Mouse (Mus musculus) kidney, adult 18-20 months (tissue): ENCODE results near the gene Lmx1b.

ENCODE experiments used
- DNase-seq: peaks from one replicate; pipeline ENCODE4 v3.0.0; 2021

Lmx1b gene

DNA sequence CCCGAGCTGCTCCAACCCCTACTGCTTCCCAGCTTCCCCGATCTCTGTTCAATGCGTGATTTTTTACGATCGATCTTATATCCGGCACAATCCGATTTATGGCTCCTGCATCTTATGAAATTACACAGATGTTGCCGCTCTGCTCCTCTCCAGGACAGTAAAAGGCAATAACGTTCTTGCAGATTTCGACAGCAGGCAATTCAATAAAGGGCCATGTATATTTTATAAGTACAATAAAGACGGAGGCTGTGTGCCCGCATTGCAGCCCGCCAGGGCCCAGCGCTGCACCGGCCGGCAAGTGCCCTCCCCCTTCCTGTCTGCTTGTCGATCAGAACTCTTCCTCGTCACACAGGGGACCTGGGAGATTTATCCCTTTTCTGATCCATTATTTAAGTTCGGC is 124.5 kb downstream of the Lmx1b start:
- no peak for DNase-seq

DNA sequence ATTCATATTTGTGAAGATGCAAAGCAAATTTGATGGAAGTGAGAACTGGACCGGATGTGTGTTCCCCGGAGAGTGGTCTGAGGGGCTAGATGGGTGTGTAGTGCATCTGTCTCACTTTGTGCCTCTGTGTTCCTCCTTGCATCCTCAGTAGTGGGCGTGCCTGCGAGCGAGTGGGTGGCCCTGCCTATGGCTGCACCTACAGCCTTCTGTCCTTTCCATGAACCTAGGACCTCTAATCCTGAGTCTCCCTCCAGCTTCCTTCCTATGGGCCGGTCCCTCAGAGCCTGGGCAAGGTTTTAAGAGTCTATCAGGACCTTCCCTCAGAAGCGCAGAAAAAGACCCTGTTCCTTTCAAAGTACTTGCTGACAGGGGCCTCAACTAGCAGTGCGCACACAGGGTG is 124.9 kb downstream of the Lmx1b start:
- no peak for DNase-seq
